Mouse (Mus musculus): ENCODE results near the gene Vmn1r230.

Vmn1r230 gene

DNA sequence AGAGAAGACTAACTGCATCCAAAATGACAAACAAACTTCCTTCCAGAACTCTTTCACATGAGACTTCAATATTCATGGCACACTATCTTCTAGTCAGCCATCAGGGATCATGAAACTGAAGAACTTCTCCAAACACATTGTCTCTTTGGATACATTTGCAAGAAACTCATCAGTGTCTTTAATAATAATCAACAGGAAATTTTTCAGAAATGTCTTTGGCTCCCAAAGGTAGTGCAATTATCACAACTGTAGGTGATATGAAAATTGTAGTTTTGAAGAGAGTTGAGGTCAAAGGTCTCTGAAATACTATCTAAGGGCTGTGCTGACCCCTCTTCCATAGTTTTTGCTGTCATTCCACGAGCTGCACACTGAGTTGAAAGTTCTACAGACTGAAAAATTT is at the start of gene Vmn1r230:
Gene Vmn1r230 (plus strand): TSS at position 301 of the 400 bp plus-strand sequence.
- no peak for DNase-seq (ENCODE audit: low read depth)

DNA sequence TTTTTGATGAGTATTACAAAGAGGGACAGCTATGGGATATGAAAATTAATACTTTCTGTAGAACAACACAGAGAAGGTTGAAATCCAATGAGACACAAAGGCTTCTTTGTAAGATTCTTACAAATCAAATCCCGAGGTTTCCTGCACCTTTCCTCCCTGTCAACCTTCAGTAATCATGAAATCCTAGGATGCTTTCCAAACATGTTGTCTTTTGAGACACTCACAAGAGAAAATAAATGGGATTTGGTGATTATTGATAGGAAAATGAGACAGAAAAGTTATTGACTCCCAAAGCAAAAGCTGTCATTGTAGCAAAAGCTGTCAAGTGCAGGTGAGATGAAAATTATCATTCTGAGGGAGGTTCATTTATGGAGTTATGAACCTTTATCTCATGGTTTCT is 29.0 kb upstream of the Vmn1r230 start, which contains the start of gene Vmn1r229:
Gene Vmn1r229 (plus strand): TSS at position 301 of the 400 bp plus-strand sequence.
- no peak for DNase-seq (ENCODE audit: low read depth)
